Mouse (Mus musculus) olfactory bulb, adult 2 months (tissue): ENCODE results near the gene Naa40. TPM values are rescaled to one million over a fixed set of nuclear protein-coding genes. Genes with fewer than 3 reads are reported as not detected.

Experiments used
- H3K27ac ChIP-seq: fragments of 200-500 bp; 2 replicates; pipeline ENCODE4 v1.5.1; 2012; ENCODE audit warnings: low read depth, low read length; ENCODE audit not compliant: insufficient read depth
- H3K4me1 ChIP-seq: fragments of 200-500 bp; 2 replicates; pipeline ENCODE4 v1.6.1; 2012; ENCODE audit warnings: low read length; ENCODE audit not compliant: control insufficient read depth, insufficient read depth
- H3K4me3 ChIP-seq: fragments of 200-500 bp; 2 replicates; pipeline ENCODE4 v1.5.1; 2012; ENCODE audit warnings: mild to moderate bottlenecking, low read depth, low read length, moderate library complexity; ENCODE audit not compliant: insufficient read depth
- CTCF ChIP-seq: fragments of 200-500 bp; IDR thresholded peaks from 2 replicates; pipeline ENCODE4 v1.5.1; 2012; ENCODE audit warnings: low read depth, mild to moderate bottlenecking, low read length, moderate library complexity; ENCODE audit not compliant: insufficient read depth
- POLR2A ChIP-seq: fragments of 200-500 bp; IDR thresholded peaks from 2 replicates; pipeline ENCODE4 v1.6.1; 2012; ENCODE audit warnings: mild to moderate bottlenecking, low read depth, low read length, moderate library complexity; ENCODE audit not compliant: insufficient read depth
- WGBS: fragments of 180-500 bp; shearing (Covaris S2); methylation state at CpG from one replicate; pipeline ENCODE4 v1.1.7; 2018; 5-methylcytosine and 5-hydroxymethylcytosine counted together
- polyA plus RNA-seq: library from polyadenylated mRNA; stranded (reverse); fragments of >200 nt; gene quantifications from 2 replicates; pipeline ENCODE4 v1.2.4, GENCODE M21; 2012; ENCODE audit warnings: low replicate concordance; ENCODE audit not compliant: missing spikeins, insufficient read depth, insufficient read length

The Naa40 gene
- not detected in 2 replicates for polyA plus RNA-seq

GRCm38 (mm10) chr19:7240782-7241690, at the start of gene Naa40:
TSS of gene Naa40 (minus strand) at chr19:7241183.
- Histone ChIP-seq H3K4me3 (peak within 1 kb of the TSS; percentile 85), H3K4me1 (peaks cover 3% of the 10 kb centered on the region), H3K27ac (peak within 1 kb of the TSS; percentile 78)
- WGBS, result under 1% methylated on average over 79 of the region's 80 CpGs
- TF ChIP-seq POLR2A, result peak; percentile 60; the same call in 1 of the 2 replicates
- no peak for TF ChIP-seq CTCF

GRCm38 (mm10) chr19:7289767-7290166, 48.8 kb upstream of the Naa40 start:
- 45% methylated on average over 2 of the region's 2 CpGs for WGBS
- TF ChIP-seq CTCF, result no peak
- no peak for TF ChIP-seq POLR2A
- no peak overlapping the region for H3K4me3 ChIP-seq
- H3K27ac ChIP-seq, result no peak overlapping the region
- H3K4me1 ChIP-seq, result peaks cover 30% of the 10 kb centered on the region

DNA sequence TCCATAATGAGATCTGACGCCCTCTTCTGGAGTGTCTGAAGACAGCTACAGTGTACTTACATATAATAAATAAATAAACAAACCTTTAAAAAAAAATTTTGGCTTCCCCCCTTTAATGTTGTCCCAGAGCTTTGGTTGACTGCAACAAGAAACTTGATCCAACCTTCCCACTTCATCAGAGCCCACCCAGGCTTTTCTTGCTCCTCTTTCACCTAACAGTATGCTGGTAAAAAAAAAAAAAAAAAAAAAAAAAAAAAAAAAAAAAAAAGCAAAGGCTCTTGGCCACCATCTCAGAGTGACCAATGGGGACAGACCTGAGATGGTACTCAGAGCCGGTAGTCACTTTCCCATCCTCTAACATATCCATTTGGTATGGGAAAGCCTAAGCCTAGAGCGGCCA, 47.3 kb upstream of the Naa40 start:
- Histone ChIP-seq H3K4me1 (peaks cover 19% of the 10 kb centered on the region), H3K27ac (no peak overlapping the region), H3K4me3 (no peak overlapping the region)
- WGBS, result 81% methylated on average over 3 of the region's 3 CpGs
- TF ChIP-seq CTCF (no peak), POLR2A (no peak)

- H3K4me3 ChIP-seq, result no peak overlapping the region
- 88% methylated on average over 12 of the region's 12 CpGs for WGBS
- TF ChIP-seq POLR2A, result no peak
- no peak for TF ChIP-seq CTCF
- H3K4me1 ChIP-seq, result peaks cover 15% of the 10 kb centered on the region
- H3K27ac ChIP-seq, result no peak overlapping the region
Measured at GRCm38 (mm10) chr19:7286563-7287315, 45.8 kb upstream of the Naa40 start.

DNA sequence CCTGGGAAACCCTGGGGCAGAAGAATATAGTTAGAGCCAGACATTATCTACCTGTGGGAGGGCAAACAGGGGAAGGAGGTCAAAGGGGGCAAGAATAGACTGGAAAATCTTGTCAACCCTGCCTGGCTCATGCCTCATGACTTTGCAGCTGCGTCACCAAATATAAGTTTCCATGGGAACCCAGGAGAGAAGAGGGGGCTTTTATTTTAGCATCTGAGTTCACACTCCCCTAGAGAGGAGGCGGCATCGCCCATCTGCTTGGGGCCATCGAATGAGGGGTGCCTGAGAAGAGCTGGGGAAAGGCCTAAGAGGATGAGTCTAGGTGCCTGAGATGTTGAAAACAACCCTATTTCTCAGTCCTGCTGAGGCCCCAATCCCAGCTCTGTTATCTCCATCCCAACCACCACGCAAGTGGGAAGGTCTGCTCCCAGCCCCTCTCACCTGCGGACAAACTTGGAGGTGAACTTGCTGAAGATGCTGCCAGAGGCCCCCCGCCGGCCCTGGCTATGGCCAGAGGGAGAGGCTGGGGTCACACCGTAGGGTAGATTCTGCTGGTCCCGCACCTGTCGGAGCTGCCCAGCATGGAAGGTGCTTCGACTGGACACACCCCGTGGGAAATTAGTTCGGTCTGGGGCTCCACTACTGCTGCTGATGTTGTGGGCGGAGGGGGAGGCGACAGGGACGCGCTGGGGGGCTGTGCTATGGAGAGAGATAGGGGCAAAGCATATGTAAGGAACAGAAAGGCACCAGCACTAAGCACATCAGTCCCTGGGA, 39.8 kb upstream of the Naa40 start:
- H3K4me1 ChIP-seq, result peaks cover 55% of the 10 kb centered on the region
- 59% methylated on average over 18 of the region's 18 CpGs for WGBS
- H3K27ac ChIP-seq, result peak overlapping the region; percentile 91
- TF ChIP-seq CTCF (no peak), POLR2A (no peak)
- H3K4me3 ChIP-seq, result no peak overlapping the region

DNA sequence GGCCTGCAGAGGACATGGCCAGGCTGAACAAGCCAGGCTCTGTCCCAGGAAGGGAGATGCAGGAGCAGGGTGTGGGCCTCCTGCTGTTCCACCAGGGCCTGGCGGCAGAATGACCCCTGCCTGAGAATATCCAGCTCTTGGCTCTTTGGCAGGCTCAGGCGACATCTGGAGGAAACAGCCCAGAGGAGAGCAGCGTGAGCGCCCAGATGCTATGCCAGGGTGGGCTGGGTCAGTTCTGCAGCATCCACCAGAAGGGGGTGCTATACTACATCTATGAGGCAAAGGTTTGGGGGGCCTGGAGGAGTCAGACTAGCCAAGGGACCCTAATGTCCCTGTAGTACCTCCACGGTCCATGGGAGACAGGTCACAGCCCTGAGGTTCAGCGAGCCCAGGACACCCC, 38.1 kb upstream of the Naa40 start:
- TF ChIP-seq POLR2A (no peak), CTCF (no peak; the same call in 1 of the 2 replicates)
- 29% methylated on average over 6 of the region's 6 CpGs for WGBS
- no peak overlapping the region for H3K4me3 ChIP-seq
- peak overlapping the region; percentile 16; the same call in 1 of the 2 replicates for H3K27ac ChIP-seq
- H3K4me1 ChIP-seq, result peaks cover 65% of the 10 kb centered on the region

DNA sequence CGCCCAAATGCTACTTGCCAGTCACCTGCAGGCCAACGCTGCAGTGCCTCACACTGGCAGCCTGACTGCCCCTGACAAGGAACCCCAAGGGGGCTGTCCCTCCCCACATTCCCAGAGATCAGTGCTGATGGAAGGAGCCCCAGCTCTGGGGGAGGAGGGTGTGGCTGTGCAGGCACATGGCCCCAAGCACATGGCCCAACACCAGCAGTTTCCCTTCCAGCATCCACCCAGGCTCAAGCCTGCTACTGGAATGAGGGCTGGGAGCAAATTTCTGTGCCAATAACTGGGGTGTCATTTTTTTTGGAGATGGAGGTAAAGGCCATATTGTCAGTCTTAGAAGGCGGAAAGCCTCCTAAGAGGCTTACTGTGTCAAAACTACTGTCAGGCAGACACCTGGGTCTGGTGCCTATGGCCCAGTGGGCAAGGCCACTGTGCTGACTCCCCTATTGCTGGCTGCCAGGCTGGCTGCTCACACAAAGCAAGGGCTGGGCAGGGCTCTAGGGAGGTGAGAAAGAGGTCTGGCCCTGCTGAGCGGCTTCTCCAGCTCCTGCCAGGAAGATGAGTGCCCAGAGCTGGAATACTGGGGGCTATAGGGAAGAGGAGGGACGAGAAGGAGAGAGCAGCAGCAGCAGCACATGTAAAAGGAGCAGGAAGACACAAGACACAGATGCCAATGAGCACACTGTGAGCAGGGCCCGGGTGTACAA, 37.4 kb upstream of the Naa40 start:
- no peak for TF ChIP-seq CTCF
- TF ChIP-seq POLR2A, result no peak
- peaks cover 65% of the 10 kb centered on the region for H3K4me1 ChIP-seq
- 49% methylated on average over 6 of the region's 6 CpGs for WGBS
- H3K27ac ChIP-seq, result no peak overlapping the region
- H3K4me3 ChIP-seq, result no peak overlapping the region

GRCm38 (mm10) chr19:7276796-7277195, 35.8 kb upstream of the Naa40 start:
- Histone ChIP-seq H3K27ac (no peak overlapping the region), H3K4me3 (no peak overlapping the region), H3K4me1 (peaks cover 60% of the 10 kb centered on the region)
- TF ChIP-seq CTCF, result no peak
- no peak for TF ChIP-seq POLR2A
- WGBS, result 51% methylated on average over 7 of the region's 7 CpGs
